Mouse (Mus musculus): ENCODE results near the gene Clstn2. TPM values are rescaled to one million over a fixed set of nuclear protein-coding genes. Genes with fewer than 3 reads are reported as not detected.

The Clstn2 gene
- total and polyA plus RNA-seq, 3 experiments: 0.05 TPM; not detected in 2

DNA sequence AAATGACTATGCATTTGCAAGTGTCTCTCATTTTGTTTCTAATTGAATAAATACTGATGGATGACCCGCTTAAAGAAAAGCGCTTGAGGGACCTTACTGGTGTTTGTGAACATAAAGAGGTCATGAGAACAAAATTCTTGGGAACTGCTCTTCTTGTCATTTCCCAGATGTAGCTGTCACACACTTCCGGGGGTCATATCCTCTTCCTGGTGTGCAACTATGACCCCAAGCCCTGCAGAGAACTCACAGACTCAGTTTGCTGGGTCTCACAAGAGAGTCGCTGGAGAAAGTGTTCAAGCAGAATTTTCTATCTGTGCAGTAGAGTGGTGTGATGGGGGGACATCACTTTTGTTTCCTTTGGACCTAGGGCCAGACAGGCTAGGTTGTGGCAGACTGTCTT, 442.3 kb downstream of the Clstn2 start:
- Histone ChIP-seq H3K4me1 (ENCODE audit: insufficient read depth, low read depth, low read length) (no peaks in the 10 kb centered on the region), H3K27me3 (ENCODE audit: insufficient read depth, low read length) (no peaks in the 10 kb centered on the region), H3K4me3 (ENCODE audit: low read depth, low read length) (no peak overlapping the region), H3K36me3 (replicated peaks) (no peaks in the 10 kb centered on the region), H3K9me3 (replicated peaks) (peaks cover 36% of the 10 kb centered on the region)
- no peak for ATAC-seq (ENCODE audit: extremely low read depth, insufficient number of reproducible peaks, low FRiP score, poor library complexity, severe bottlenecking)
- no peak for DNase-seq (ENCODE audit: low spot score)
- TF ChIP-seq TAL1 (conservative IDR thresholded peaks at IDR 0.05; ENCODE audit: low read depth, low read length) (no peak), GATA2 (IDR thresholded peaks at IDR 0.05; ENCODE audit: borderline replicate concordance, low read depth, low read length) (no peak), CTCF (IDR thresholded peaks at IDR 0.05; ENCODE audit: low read depth, low read length) (no peak), POLR2AphosphoS5 (IDR thresholded peaks at IDR 0.05; ENCODE audit: insufficient replicate concordance, low read depth, low read length) (no peak)

DNA sequence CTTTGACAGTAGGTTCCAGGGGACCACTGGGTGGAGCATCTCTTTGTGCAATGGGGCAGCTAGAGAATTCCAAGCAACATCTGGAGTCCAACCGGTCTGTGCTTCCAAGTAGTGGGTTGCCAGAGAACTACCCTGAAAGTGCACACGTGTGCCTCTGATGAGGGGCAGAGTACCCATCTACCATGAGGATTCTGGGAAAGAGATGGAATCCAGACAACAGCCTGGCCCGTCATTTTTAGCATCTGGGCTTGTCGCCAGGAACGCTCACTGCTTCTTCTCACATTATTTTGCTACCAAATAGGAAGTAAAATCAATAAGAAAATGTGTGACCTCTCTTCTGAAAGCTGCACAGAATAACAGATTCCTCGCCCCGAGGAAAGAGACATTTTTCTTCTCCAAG, 462.1 kb downstream of the Clstn2 start:
- H3K9me3 ChIP-seq (replicated peaks): peaks cover 44% of the 10 kb centered on the region
- no peaks in the 10 kb centered on the region for H3K27me3 ChIP-seq (ENCODE audit: insufficient read depth, low read length)
- TF ChIP-seq GATA1 (IDR thresholded peaks at IDR 0.05; ENCODE audit: borderline replicate concordance, low read length): no peak
- TF ChIP-seq POLR2AphosphoS5 (IDR thresholded peaks at IDR 0.05; ENCODE audit: insufficient replicate concordance, low read depth, low read length): no peak
- TF ChIP-seq GATA2 (IDR thresholded peaks at IDR 0.05; ENCODE audit: borderline replicate concordance, low read depth, low read length): no peak
- no peak for TF ChIP-seq CTCF (IDR thresholded peaks at IDR 0.05; ENCODE audit: low read depth, low read length)
- no peak for TF ChIP-seq TAL1 (conservative IDR thresholded peaks at IDR 0.05; ENCODE audit: low read depth, low read length)
- DNase-seq (ENCODE audit: low spot score) (no peak), ATAC-seq (ENCODE audit: extremely low read depth, insufficient number of reproducible peaks, low FRiP score, poor library complexity, severe bottlenecking) (no peak)
- no peak overlapping the region for H3K4me3 ChIP-seq (ENCODE audit: low read depth, low read length)
- no peaks in the 10 kb centered on the region for H3K36me3 ChIP-seq (replicated peaks)
- no peaks in the 10 kb centered on the region for H3K4me1 ChIP-seq (ENCODE audit: insufficient read depth, low read depth, low read length)

DNA sequence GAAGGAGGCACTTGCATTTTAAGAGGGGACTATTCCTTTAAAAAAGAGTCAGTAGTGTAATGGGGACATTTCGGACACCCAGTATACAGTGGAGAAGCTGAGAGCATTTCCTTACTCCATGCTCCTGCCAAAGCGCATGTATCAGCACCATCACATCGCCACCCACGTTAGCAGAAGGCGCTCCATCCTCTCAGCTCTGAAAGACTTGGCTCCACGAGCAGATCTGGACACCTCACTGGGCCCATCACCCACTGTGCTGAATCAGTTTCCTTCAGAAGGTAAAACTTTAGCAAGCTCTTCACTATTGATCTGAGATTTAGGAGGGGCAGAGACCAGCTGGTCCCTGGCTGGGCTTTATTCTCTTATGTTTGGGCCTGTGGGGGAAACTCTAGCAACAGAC, 469.9 kb downstream of the Clstn2 start:
- ATAC-seq (ENCODE audit: extremely low read depth, insufficient number of reproducible peaks, low FRiP score, poor library complexity, severe bottlenecking): no peak
- H3K4me3 ChIP-seq (ENCODE audit: low read depth, low read length): no peak overlapping the region
- no peaks in the 10 kb centered on the region for H3K36me3 ChIP-seq (replicated peaks)
- DNase-seq (ENCODE audit: low spot score): no peak
- peaks cover 74% of the 10 kb centered on the region for H3K9me3 ChIP-seq (replicated peaks)
- TF ChIP-seq GATA1 (IDR thresholded peaks at IDR 0.05; ENCODE audit: borderline replicate concordance, low read length): no peak
- no peak for TF ChIP-seq GATA2 (IDR thresholded peaks at IDR 0.05; ENCODE audit: borderline replicate concordance, low read depth, low read length)
- no peak for TF ChIP-seq CTCF (IDR thresholded peaks at IDR 0.05; ENCODE audit: low read depth, low read length)
- no peak for TF ChIP-seq TAL1 (conservative IDR thresholded peaks at IDR 0.05; ENCODE audit: low read depth, low read length)
- no peak for TF ChIP-seq POLR2AphosphoS5 (IDR thresholded peaks at IDR 0.05; ENCODE audit: insufficient replicate concordance, low read depth, low read length)
- no peaks in the 10 kb centered on the region for H3K27me3 ChIP-seq (ENCODE audit: insufficient read depth, low read length)
- H3K4me1 ChIP-seq (ENCODE audit: insufficient read depth, low read depth, low read length): no peaks in the 10 kb centered on the region

DNA sequence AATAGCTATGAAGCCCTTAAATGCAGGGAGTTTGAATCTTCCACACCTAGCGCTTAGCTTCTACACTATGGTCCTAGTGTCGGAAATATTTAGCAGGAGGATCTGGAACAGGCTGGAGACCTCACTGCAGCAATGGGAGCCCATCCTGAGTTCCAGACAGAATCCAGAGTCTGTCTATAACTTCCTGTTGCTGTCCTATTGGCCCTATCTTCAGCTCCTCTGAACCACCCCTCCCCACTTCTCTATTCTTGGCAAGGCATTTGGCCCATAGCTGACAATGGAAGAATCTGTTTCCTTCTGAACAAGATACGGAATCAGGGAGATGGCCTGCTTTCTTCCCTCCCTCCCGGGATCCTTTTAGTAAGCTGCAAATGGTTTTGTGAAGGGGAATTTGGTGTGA, 488.6 kb downstream of the Clstn2 start:
- no peaks in the 10 kb centered on the region for H3K27me3 ChIP-seq (ENCODE audit: insufficient read depth, low read length)
- DNase-seq (ENCODE audit: low spot score) (no peak), ATAC-seq (ENCODE audit: extremely low read depth, insufficient number of reproducible peaks, low FRiP score, poor library complexity, severe bottlenecking) (no peak)
- no peak overlapping the region for H3K4me3 ChIP-seq (ENCODE audit: low read depth, low read length)
- H3K4me1 ChIP-seq (ENCODE audit: insufficient read depth, low read depth, low read length): no peaks in the 10 kb centered on the region
- no peak for TF ChIP-seq CTCF (IDR thresholded peaks at IDR 0.05; ENCODE audit: low read depth, low read length)
- no peak for TF ChIP-seq GATA2 (IDR thresholded peaks at IDR 0.05; ENCODE audit: borderline replicate concordance, low read depth, low read length)
- TF ChIP-seq POLR2AphosphoS5 (IDR thresholded peaks at IDR 0.05; ENCODE audit: insufficient replicate concordance, low read depth, low read length): no peak
- no peak for TF ChIP-seq TAL1 (conservative IDR thresholded peaks at IDR 0.05; ENCODE audit: low read depth, low read length)
- no peak for TF ChIP-seq GATA1 (IDR thresholded peaks at IDR 0.05; ENCODE audit: borderline replicate concordance, low read length)
- no peaks in the 10 kb centered on the region for H3K36me3 ChIP-seq (replicated peaks)
- peaks cover 60% of the 10 kb centered on the region for H3K9me3 ChIP-seq (replicated peaks)

DNA sequence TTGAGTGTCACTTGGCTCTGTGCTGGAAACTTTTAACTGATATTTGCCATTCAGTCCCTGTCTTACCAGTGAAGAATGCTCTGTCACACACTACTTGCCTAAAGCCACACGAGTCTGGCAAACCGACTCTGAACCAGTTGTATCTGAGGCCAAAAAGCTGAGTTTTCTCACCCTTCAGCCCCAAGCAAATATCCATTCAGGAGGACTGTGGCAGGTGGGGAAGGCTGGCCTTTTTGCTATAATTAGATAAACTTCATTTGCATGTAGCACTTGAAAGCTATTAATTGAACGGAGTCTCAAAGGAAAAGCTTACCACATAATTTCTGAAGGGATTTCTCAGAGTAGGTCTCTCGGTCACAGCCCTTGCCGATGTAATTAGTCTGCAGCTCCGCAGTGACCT, 491.6 kb downstream of the Clstn2 start:
- H3K27me3 ChIP-seq (ENCODE audit: insufficient read depth, low read length): no peaks in the 10 kb centered on the region
- H3K9me3 ChIP-seq (replicated peaks): peaks cover 66% of the 10 kb centered on the region
- no peak for DNase-seq (ENCODE audit: low spot score)
- no peak for TF ChIP-seq GATA2 (IDR thresholded peaks at IDR 0.05; ENCODE audit: borderline replicate concordance, low read depth, low read length)
- TF ChIP-seq TAL1 (conservative IDR thresholded peaks at IDR 0.05; ENCODE audit: low read depth, low read length): no peak
- TF ChIP-seq CTCF (IDR thresholded peaks at IDR 0.05; ENCODE audit: low read depth, low read length): no peak
- no peak for TF ChIP-seq GATA1 (IDR thresholded peaks at IDR 0.05; ENCODE audit: borderline replicate concordance, low read length)
- no peak for TF ChIP-seq POLR2AphosphoS5 (IDR thresholded peaks at IDR 0.05; ENCODE audit: insufficient replicate concordance, low read depth, low read length)
- no peaks in the 10 kb centered on the region for H3K36me3 ChIP-seq (replicated peaks)
- ATAC-seq (ENCODE audit: extremely low read depth, insufficient number of reproducible peaks, low FRiP score, poor library complexity, severe bottlenecking): no peak
- no peak overlapping the region for H3K4me3 ChIP-seq (ENCODE audit: low read depth, low read length)
- no peaks in the 10 kb centered on the region for H3K4me1 ChIP-seq (ENCODE audit: insufficient read depth, low read depth, low read length)

DNA sequence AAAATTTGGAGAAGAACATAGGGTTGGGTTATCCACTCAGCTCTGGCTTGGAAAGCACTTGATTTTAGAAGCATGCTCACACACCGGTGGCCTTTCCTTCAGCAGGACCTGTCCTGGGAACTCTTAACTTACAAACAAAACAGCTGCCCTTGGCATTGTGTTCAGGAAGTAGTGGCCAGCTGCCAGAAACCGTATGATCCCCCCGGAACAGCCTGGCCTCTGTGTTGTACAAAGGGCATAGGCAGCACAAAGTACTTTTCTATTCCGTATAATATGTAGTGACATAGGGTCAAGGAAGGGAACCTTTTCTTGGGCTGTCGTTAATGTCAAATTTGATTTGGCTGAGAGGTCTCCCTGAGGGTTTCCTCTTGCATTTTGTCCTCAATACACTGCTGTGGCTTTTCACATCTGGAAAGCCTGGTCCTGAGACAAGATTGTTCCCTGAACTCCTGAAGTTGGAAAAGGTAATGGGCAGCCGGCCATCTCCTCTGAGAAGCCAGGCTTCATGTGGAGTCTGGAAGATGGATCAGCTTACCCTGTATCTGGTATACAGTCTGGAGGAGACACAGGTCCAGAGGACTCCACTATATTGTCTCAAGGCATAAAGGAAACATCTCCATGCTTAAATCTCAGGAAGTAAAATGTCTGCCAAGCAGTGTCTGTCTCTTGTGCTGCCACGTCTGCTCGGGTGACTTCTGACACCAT, 494.8 kb downstream of the Clstn2 start:
- TF ChIP-seq CTCF (IDR thresholded peaks at IDR 0.05; ENCODE audit: low read depth, low read length) (no peak), GATA1 (IDR thresholded peaks at IDR 0.05; ENCODE audit: borderline replicate concordance, low read length) (no peak), GATA2 (IDR thresholded peaks at IDR 0.05; ENCODE audit: borderline replicate concordance, low read depth, low read length) (no peak), POLR2AphosphoS5 (IDR thresholded peaks at IDR 0.05; ENCODE audit: insufficient replicate concordance, low read depth, low read length) (no peak), TAL1 (conservative IDR thresholded peaks at IDR 0.05; ENCODE audit: low read depth, low read length) (no peak)
- ATAC-seq (ENCODE audit: extremely low read depth, insufficient number of reproducible peaks, low FRiP score, poor library complexity, severe bottlenecking) (no peak), DNase-seq (ENCODE audit: low spot score) (no peak)
- H3K27me3 ChIP-seq (ENCODE audit: insufficient read depth, low read length): no peaks in the 10 kb centered on the region
- H3K4me1 ChIP-seq (ENCODE audit: insufficient read depth, low read depth, low read length): no peaks in the 10 kb centered on the region
- H3K9me3 ChIP-seq (replicated peaks): peaks cover 64% of the 10 kb centered on the region
- H3K36me3 ChIP-seq (replicated peaks): no peaks in the 10 kb centered on the region
- H3K4me3 ChIP-seq (ENCODE audit: low read depth, low read length): no peak overlapping the region
